Mouse (Mus musculus) kidney, adult 10 weeks (tissue): ENCODE measurements around the gene Dars. TPM values are rescaled to one million over a fixed set of nuclear protein-coding genes. Genes with fewer than 3 reads are reported as not detected.

Experiments used
- polyA plus RNA-seq: library from polyadenylated mRNA; stranded (reverse); fragments of 350-450 nt; fragmentation: Illumina TruSeq; extraction: RNeasy Lipid Tissue Mini Kit (QIAGEN cat#74804); gene quantifications from one replicate; pipeline ENCODE4 v1.2.3, GENCODE M21; 2014; ENCODE audit warnings: low read depth, low replicate concordance

Gene Dars
- polyA plus RNA-seq = 185 TPM

DNA sequence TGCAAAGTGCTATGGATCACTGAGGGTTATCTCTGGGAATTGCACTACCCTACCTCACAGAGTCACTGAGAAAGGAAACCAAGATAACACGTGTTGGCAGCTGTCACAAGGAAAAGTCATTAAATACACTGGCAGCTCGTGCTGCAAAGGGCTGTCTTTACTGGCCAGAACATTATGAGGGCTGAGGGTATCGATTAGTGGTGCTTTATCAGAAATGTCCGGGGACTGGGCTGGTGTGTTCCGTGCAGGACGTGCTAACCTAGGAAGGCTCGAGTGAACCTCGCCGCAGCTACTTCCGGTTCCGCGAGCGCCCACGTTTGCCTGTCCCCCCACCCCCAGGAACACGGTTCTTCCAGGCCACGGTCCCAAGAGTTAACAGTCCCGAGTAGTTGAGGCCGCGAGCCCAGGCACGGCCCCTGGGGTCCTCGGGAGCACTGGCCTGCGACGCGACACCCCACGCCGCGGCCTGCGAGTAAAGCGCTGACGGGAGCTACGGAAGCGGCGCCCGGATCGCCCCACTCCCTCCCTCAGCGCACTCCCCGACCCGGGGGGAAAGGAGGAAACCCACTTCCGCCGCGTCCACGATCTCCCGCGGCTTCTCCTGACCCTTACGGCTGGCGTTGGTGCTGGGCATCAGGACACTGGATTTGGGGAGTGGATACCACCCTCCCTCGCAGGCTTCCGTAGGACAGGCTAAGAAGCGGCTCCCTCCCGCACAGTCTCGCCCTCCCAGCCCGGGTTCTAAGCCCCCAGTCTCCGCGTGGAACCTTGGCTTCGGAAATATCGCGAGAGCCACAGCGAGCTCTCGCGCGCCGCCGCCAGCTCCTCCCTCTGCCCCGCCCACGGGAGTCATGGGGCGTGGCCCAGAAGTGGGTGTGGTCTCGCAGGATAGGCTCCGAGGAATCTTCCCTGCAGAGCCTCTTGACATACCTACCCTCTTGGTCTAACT lies at the start of gene Dars:
Gene Dars (minus strand): TSS at position 785 of the 949 bp plus-strand sequence.

DNA sequence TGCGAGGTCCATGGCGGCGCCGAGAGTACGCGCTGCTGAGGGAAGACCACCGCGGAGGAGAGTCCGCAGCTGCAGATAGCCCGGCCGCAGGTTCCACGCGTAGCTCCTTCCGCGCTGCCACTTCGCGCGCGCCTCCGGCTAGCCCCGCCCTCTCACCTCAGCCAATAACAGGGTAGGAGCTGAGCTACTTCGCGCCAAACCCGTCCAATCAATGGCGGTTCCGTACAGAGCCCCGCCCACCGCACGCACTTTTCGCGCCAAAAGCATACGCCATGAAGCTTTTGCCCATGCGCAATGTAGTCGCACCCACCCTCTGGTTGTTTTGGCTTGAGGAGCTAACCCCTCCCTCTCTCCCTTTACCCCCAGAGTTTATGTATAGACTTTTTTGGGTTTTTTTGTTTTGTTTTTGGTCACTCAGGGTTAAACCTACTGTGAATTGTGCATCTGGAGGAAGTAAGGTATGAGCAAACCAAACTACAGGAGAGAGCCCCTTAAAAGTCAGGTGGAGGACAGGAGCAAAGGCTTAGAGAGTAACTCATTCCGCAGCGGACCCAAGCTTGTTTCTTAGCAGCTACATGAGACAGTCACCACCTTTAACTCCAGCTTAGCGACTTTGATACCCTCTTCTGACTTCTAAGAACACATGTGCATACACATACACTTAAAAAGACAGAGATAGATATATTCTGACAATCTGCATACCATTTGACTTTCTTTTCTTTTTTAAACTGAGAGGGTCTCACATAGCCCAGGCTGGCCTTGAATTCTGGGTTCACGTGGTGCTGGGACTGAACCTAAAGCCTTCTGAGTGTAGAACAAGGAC lies 57.4 kb downstream of the Dars start, which contains the start of gene Mcm6:
Gene Mcm6 (minus strand): TSS at position 111 of the 823 bp plus-strand sequence.

DNA sequence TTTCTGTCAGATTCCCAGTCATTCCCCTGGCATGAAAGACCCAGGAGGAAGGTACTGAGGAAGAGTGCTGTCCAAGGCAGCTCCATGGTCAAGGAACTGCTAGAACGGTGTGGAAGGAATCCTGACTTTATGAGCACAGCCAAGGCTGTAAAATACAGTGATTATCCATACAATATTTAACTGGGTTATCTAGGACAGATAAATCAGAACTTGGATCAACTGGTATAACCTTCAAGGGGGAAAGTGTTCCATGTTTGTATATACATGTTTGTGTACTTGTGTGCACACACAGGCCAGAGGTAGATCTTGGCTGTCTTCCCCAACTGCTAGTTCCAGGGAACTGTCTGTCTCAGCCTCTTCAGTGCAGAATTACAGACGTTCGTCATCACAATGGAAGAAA lies 89.0 kb downstream of the Dars start, which contains the start of gene Lct:
Gene Lct (minus strand): TSS at position 101 of the 400 bp plus-strand sequence.

Other genes with a start within 250 kb of the Dars start
- 135 TPM for gene Ubxn4, start 173.4 kb downstream of the Dars start, polyA plus RNA-seq
- gene Lct, start 89.0 kb downstream of the Dars start, polyA plus RNA-seq = not detected
- gene Mcm6, start 57.7 kb downstream of the Dars start, polyA plus RNA-seq = 18.3 TPM
- 2.7 TPM for gene Cxcr4, start 174.9 kb upstream of the Dars start, polyA plus RNA-seq